Mouse (Mus musculus): Measurements from ENCODE around the gene Foxn3.

The Foxn3 gene

DNA sequence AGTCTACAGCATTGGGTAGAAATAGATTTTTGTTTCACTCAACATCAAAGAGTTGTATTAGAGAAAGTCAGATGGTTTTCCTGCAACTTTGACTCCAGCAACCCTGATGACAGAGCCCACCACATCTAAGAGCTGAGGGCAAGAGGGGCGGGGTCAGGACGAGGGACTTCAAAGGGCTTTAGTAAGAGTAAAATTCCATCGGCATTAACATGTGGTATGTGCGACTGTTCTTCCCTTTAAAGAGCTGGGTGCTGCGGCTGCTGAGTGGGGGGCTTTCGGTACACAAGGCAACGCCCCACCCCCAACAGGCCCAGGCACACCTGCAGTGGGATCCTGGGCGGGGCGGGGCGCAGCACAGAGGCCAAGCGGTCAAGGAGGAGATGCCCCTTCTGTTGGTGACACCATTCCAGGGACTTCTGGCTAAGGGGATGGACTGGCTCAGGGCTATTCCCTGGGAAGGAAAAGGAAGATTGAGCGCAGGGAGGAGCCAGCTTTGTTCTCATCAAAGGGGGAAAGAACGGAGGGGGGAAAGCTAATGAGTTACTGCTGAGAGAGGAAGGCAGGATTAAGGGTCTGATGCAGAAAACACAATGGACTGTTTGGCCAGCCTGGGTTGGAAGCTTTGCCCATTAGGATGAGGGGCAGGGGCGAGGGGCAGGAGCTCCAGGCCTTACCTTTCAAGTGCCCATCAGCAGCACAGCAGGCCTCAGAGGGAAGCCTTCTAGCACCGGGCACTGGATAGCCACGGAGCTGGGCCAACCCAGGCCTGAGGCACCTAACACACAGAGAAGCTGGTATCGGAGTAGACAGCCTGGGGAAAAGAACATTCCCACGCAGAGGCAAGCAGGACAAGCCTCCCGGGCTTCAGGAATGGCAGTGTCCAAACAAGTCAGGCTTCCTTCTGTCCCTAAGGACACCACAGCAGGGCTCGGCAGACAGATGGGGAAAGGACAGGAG lies 233.8 kb downstream of the Foxn3 start:
- DNase-seq (ENCODE audit: low spot score), result no peak

GRCm38 (mm10) chr12:99326157-99326556 lies 237.2 kb downstream of the Foxn3 start:
- DNase-seq (ENCODE audit: low spot score), result no peak

- no peak for DNase-seq (ENCODE audit: low spot score)
Observed at GRCm38 (mm10) chr12:99321633-99322431, 241.6 kb downstream of the Foxn3 start.

GRCm38 (mm10) chr12:99320966-99321496 lies 242.4 kb downstream of the Foxn3 start:
- no peak for DNase-seq (ENCODE audit: low spot score)

GRCm38 (mm10) chr12:99319896-99320295 lies 243.5 kb downstream of the Foxn3 start:
- DNase-seq (ENCODE audit: low spot score), result no peak

- DNase-seq (ENCODE audit: low spot score), result no peak
Observed at GRCm38 (mm10) chr12:99319171-99319570, 244.2 kb downstream of the Foxn3 start.

- no peak for DNase-seq (ENCODE audit: low spot score)
Observed at GRCm38 (mm10) chr12:99315931-99316330, 247.5 kb downstream of the Foxn3 start.

DNA sequence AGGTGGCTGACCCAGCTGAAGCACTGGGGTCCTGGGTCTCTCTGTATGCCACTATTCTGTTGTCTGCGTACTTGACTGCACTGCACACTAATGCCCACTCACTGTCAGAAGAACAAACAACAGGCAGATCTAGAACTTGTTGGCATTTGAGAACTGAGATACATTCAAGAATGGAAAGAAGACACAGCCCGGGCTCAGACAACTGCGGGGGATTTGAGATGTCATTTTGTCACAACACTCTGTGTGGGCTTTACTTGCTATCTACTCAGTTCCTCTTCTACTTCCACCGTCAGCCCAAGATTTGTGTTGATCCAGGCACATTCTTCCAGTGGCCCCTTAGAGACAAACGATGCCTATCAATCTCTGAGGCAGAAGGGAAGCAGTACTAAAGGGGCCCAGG lies 248.6 kb downstream of the Foxn3 start:
- no peak for DNase-seq (ENCODE audit: low spot score)

DNA sequence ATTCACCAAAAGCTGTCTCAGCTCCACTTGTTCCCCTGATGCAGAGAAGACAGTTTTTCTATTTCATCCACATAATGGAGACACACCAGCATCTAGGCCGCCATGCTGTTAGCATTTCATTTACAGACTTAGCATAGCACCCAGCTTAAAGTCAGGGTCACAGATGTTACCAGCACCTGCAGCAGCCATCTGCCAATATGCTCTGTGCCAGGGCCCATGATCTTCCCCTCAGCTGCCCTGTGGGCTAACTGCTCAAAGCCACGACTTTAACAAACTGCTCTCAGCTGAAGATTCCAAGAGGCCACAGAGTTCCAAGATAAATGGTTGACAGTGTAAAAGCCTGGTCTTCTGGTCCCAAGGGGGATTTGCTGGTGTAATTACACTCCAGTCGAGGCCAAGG lies 252.1 kb downstream of the Foxn3 start:
- DNase-seq (ENCODE audit: low spot score), result no peak

- no peak for DNase-seq (ENCODE audit: low spot score)
Observed at GRCm38 (mm10) chr12:99309937-99310336, 253.4 kb downstream of the Foxn3 start.

- no peak for DNase-seq (ENCODE audit: low spot score)
Observed at GRCm38 (mm10) chr12:99308541-99309089, 254.8 kb downstream of the Foxn3 start.

GRCm38 (mm10) chr12:99306536-99307204 lies 256.7 kb downstream of the Foxn3 start:
- no peak for DNase-seq (ENCODE audit: low spot score)

DNA sequence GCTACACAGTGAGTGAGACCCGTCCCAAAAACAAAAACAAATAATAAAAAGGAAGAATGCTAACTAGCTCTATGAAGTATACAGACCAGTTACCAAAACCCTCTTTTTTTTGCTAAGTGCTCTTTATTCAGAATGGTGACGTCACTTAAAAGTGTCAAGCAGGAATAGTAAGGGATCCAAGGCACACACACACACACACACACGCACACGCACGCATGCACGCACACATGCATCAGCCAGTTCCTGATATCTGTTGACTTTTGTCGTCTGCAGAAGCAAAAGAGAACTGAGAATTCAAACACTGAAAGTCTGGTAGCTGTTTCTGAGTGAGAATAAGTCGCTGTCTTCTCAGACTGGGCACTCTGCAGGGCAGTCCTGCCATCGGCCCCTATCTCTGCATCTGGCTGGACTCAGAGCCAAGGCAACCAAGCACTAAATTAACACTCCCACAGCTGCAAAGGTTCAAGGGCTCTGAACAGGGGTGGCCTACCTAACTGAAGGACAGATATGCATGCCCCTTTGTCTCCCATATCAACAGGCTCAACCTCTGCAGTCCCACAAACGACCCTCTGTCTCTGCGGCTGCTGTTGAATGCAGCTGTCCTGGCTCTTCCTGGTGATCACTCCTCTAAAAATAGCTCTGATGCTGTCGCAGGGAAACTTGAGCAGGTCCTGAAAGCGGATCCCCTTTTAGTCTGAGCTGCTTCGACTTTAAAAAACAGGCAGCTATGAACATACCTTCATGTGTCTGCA lies 257.4 kb downstream of the Foxn3 start:
- DNase-seq (ENCODE audit: low spot score), result no peak

DNA sequence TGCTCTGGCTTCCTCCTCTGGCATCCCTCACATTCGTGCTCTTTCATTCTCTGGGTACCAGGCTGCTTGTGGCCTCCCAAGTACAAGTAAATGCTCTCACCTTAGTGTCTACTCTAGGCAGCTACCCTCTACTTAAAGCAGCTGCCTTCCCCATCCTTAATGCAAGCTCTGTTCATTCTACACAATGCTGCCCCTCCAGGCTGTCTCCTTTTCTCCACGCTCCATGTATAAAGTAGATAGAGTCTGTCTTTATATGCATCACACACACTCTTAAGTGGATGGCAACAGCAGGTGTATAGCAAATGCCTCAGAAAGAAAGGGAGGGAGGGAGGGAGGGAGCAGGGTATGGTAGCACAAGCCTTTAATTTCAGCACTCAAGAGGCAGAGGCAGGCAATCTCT lies 258.1 kb downstream of the Foxn3 start:
- DNase-seq (ENCODE audit: low spot score), result no peak

- no peak for DNase-seq (ENCODE audit: low spot score)
Observed at GRCm38 (mm10) chr12:99304056-99304455, 259.3 kb downstream of the Foxn3 start.

DNA sequence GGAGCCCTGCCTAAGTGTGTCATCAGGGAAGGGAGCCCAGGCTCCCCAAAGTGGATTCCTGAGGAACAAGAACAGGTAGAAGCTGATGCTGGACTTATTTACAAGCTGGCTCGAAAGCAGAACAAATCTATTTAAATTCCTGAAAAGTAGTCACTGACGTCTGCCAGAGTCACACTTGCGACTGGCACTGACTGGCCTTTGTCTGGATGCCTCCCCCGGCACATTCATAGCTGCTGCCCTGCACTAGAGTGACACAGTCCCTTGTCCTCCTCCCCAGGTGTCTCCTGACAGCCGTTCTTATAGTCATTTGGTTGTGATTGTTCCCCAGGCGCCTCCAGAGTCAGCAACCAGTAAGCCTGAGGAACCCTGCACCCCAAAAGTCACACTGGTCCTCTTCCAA lies 259.8 kb downstream of the Foxn3 start:
- no peak for DNase-seq (ENCODE audit: low spot score)

DNA sequence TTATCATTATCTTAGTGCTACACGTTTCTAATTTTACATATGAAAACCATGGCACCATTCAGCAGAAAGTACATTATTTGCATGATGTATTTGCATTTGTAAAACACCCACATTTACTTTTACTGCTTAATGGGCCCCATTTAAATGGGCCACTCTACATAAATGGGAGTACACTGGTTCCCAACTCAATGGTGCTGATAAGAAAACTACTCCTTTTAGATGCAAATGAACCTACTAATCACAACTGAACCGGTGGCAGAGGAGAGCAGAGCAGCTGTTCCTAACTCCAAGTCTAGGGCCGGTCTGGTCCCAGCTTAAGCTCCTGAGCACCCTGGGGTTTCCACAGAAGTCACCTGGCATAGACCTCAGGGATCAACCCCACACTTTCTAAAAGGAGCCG lies 263.5 kb downstream of the Foxn3 start:
- no peak for DNase-seq (ENCODE audit: low spot score)

DNA sequence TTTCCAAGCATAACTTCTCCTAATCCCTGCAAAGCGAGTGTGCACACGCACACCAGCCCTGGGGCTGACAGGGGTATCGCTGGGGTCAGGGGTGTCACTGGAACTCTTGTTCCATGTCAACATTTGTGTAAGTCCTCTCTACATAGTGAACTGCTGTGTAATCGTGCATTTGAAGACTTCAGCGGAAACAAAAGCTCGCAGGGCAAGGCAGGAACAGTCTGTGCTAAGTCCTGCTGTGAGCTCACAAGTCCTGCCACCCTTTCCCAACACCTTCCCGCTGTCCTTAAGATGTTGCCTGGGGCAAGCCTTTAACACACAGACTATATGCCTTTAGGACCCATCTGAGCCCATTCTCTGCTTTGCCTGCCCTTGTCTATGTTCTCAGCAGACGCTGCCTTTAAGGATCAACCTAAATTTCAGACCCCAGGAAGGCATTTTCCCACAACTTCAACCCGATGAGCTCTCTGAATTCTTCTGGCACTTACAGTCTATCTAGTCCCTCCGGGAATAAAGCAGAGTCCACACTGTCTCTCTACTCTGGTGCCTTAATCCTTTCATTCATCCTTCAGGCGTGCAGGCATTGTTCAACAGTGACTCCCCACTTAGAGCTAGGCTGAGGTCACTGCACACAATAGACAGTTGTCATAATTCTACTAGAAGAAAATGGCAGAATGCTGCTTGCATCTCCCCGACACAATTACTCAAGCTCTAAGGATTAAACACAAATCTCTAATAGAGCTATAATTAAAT lies 264.4 kb downstream of the Foxn3 start:
- no peak for DNase-seq (ENCODE audit: low spot score)

GRCm38 (mm10) chr12:99298242-99298641 lies 265.1 kb downstream of the Foxn3 start:
- DNase-seq (ENCODE audit: low spot score), result no peak

- no peak for DNase-seq (ENCODE audit: low spot score)
Observed at GRCm38 (mm10) chr12:99297792-99298191, 265.6 kb downstream of the Foxn3 start.
